Mouse (Mus musculus) spleen, embryonic (tissue): Measurements from ENCODE around the gene Pitpnm2.
"Not testable (repeated sequence)": the region's sequence is repeated elsewhere in the genome, so short reads cannot be mapped to it uniquely, and the experiment has no call there.

Experiments used
- CTCF ChIA-PET: fragments of 350-600 bp; sonication (Branson Sonifier 250); formaldehyde crosslinking; loops from one replicate; lab custom pipeline; 2022; lab: Charles Lee

Pitpnm2 gene

DNA sequence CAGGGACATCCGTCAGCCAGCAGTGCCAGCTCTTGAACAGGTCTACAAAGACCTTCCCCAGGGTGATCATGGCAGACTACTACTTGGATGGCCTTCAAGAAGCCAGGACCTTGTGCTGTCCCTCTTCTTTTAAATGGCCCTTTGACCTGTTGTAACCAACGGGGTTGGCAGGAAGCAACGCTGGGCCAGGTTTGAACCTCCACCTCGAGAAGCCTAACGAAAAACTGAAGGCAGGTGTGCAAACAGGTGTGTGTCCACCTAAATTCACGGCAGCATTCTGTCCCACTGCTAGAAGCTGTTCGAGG is 27.9 kb downstream of the Pitpnm2 start:
- CTCF ChIA-PET: interaction anchor here (0.5 kb wide), 1 partner anchor 597 kb away, joined by 3 read pairs; no protein-coding TSS in a partner anchor

- CTCF ChIA-PET: interaction anchor here (0.5 kb wide), 1 partner anchor 597 kb away, joined by 3 read pairs; no protein-coding TSS in a partner anchor
Observed at GRCm38 (mm10) chr5:124221037-124221735, 28.4 kb downstream of the Pitpnm2 start.

GRCm38 (mm10) chr5:124220551-124220950 is 29.0 kb downstream of the Pitpnm2 start:
- CTCF ChIA-PET: no interaction called here

DNA sequence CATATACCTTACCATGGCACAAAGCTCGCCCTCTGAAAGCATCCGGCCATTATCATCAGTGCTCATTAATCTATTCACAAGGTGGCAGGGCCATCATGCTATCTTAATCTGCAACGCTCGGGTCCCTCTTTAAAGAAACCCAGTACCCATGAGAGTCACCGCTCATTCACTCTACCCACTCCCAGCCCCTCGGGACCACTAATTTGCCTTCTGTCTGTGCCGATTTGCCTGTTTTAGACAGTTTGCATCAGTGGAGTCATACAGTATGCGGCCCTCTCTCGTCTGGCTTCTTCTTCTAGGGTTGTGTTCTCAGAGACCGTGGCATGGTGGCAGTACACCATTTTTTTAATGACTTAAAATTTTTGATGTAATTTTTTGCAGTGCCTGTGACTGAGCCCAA is 30.1 kb downstream of the Pitpnm2 start:
- CTCF ChIA-PET: no interaction called here

GRCm38 (mm10) chr5:124218986-124219385 is 30.6 kb downstream of the Pitpnm2 start:
- CTCF ChIA-PET: no interaction called here

DNA sequence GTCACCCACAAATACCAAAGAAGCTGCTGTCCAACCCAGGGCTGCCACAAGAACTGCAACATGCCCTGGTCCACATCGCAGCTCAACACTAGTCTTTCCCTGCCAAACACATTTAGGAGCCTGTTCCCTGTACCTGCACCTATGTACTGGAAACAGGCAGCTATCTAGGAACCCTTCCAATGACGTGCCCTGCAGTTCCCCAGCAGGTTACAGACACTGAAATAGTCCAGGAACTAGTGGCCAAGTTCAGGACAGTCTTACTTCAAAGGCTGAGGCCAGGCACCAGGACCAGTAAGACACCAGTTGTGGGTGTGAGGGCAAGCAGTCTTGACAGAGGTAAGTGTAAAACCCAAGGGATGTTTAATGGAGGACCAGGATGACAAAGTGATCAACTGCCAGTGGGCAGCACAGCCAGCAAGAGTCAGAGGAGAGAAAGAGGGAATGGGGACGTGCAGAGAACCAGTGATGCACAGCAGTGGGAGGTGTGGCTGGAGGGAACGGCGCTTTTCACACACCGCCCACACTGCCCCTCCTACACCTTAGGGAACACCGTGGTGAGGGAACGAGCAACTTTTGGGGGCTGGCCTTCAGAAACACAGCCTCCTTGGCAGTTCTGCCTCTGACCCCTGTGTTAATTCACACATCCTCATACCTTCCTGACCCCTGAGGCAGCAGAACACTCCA is 31.9 kb downstream of the Pitpnm2 start:
- CTCF ChIA-PET: no interaction called here

DNA sequence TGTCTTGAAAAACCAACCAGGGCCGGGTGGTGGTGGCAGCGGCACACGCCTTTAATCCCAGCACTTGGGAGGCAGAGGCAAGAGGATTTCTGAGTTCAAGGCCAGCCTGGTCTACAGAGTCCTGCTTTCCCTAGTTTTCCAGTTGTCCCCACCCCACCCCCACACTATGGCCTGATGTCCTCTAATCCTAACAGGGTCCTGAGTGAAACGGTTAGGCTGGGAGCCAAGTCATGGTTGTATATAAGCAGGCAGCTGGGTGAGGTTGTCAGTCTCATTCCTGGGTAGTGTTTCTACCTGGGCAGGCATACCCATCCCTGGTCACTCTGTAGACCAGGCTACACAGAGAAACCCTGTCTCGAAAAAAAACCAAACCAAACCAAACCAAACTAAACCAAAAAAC is 32.5 kb downstream of the Pitpnm2 start:
- CTCF ChIA-PET: not testable (repeated sequence)

- CTCF ChIA-PET: no interaction called here
Observed at GRCm38 (mm10) chr5:124216403-124216802, 33.2 kb downstream of the Pitpnm2 start.

- CTCF ChIA-PET: no interaction called here
Observed at GRCm38 (mm10) chr5:124215647-124216046, 33.9 kb downstream of the Pitpnm2 start.

DNA sequence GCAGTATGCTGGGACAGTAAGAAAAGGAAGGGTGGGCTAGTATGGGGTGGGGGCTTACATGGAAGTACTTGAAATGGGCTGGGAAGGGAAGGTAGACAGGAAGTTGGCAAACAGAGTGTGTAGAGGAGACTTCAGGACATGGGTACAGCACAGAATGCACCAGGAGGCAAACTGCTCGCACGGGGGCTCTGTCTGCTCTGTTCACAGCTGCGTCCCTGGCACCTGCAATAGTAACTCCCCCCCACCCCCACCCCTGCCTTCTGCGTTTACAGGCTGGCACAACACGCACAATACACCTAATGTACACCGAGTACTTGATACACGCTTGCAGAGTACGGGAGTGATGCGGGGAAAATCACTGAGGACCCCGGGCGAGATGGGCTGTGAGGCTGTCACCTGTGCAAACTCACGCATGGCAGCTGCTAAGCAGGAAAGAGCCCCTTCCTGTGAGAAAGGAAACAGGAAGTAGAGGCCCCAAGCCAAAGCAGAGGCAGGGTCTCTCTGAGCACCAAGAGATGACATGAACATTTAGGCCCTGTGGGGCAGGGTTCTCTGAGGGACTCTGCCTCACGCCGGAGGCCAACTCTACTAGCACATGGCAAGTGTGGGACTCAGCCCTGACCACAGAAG is 34.9 kb downstream of the Pitpnm2 start:
- CTCF ChIA-PET: no interaction called here

- CTCF ChIA-PET: interaction anchor here (0.5 kb wide), 1 partner anchor 33 kb away, joined by 4 read pairs; no protein-coding TSS in a partner anchor
Observed at GRCm38 (mm10) chr5:124213588-124214469, 35.7 kb downstream of the Pitpnm2 start.

DNA sequence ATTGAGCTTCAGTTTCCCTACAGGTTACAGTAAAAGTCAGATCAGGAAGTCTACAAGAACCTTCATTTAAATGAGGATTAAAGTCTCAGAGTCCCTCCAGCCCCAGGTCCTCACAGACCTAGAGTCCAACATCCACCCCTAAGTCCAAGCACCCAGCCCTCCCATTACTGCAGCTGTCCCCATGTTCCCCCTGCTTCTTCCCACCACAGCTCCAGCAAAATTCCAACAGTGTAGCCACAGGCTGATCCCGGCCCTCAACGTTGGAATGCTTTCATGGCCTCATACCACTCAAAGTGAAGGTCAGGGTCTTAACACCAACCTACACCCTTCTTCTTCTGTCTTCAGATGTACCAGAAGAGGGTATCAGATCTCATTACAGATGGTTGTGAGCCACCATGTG is 37.9 kb downstream of the Pitpnm2 start:
- CTCF ChIA-PET: interaction anchor here (0.6 to 1.1 kb wide), 2 partner anchors 37 to 139 kb away, joined by 4 to 8 read pairs; no protein-coding TSS in a partner anchor

GRCm38 (mm10) chr5:124211234-124211633 is 38.3 kb downstream of the Pitpnm2 start:
- CTCF ChIA-PET: interaction anchor here (0.6 to 1.1 kb wide), 3 partner anchors 37 to 732 kb away, joined by 4 to 9 read pairs (median 8); no protein-coding TSS in a partner anchor

- CTCF ChIA-PET: interaction anchor here (0.5 to 1.1 kb wide), 3 partner anchors 38 to 733 kb away, joined by 3 to 9 read pairs (median 8); no protein-coding TSS in a partner anchor
Observed at GRCm38 (mm10) chr5:124210281-124211016, 39.1 kb downstream of the Pitpnm2 start.

DNA sequence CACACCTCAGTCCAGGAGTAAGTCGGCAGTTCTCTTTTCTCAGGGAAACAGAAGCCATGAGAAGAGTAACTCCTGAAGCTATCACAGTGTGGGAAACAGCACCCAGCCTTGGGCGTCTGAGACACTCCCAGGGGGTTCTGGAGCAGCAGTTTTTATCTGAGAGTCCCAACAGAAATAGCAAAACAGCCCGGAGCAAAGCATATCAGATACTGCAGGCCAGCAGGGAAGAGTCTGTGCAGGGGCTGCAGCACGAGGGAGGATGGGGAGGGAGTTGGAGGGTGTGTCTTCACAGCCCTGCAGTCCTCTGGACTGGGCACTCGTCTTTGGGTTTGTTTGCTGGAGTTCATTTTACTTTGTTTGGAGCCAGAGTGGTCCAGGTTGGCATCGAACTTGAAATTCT is 39.7 kb downstream of the Pitpnm2 start:
- CTCF ChIA-PET: interaction anchor here (0.6 kb wide), 1 partner anchor 523 kb away, joined by 4 read pairs; no protein-coding TSS in a partner anchor

GRCm38 (mm10) chr5:124208030-124208429 is 41.5 kb downstream of the Pitpnm2 start:
- CTCF ChIA-PET: no interaction called here

GRCm38 (mm10) chr5:124206481-124207038 is 43.0 kb downstream of the Pitpnm2 start:
- CTCF ChIA-PET: no interaction called here

DNA sequence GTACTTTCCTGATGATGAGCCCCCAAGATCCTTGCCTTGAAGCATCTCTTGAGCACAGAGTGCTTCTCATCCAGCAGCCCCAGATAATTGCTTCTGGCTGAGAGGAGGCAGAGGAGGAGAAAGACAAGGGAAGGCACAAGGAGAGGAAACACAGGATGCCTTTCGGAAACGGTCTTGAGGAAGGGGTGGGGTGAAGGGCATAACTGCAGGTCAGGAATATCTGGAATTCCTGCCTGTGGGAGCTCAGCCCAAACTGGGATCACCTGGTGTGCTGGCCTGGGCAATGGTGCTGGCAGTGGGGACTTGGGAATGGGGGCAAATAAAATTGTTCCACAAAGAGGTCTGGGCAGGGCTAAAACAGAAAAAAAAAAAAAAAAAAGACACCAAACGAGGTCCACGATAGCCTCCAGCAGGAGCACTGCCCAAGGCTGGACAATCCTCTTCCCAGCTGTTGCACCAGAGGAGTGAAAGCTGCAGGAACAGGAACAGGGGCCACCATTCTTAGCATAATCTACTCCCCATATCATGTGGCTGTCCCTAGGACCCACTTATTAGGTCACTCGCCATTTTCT is 43.7 kb downstream of the Pitpnm2 start:
- CTCF ChIA-PET: no interaction called here

DNA sequence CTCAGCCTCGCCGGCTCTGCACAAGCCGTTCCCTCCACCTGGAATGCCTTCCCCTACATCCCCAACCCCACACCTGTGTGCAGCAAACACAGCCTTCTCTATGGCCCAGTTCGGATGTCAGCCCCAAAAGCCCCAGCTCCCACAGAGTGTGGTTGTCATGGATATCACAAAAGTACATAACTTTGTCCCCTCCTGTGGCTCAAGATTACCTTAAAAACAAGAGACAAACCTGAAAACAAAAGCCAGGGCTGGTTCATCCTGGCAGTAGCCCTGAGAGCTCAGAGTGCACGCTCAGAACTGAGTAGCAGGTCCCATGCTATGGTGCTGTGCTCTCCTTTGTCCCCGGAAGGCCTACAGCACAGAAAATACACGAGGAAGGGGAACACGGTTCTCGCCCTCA is 44.3 kb downstream of the Pitpnm2 start:
- CTCF ChIA-PET: no interaction called here
